Mouse (Mus musculus): ENCODE data around the gene Cnot4. TPM values are rescaled to one million over a fixed set of nuclear protein-coding genes. Genes with fewer than 3 reads are reported as not detected.

The Cnot4 gene
- polyA plus RNA-seq, 1 experiment from 2014 or later = 12.2 TPM

GRCm38 (mm10) chr6:35084927-35085326 is 48.6 kb downstream of the Cnot4 start:
- DNase-seq (ENCODE audit: low spot score) = no peak
- no peaks in the 10 kb centered on the region for H3K27me3 ChIP-seq (ENCODE audit: control insufficient read depth, insufficient read depth, low read length)
- H3K4me2 ChIP-seq (replicated peaks; ENCODE audit: low read depth) = no peak overlapping the region
- H3K9me3 ChIP-seq (ENCODE audit: control insufficient read depth, low read length) = no peaks in the 10 kb centered on the region
- no peak overlapping the region for H3K9ac ChIP-seq (ENCODE audit: low read length)
- H3K4me3 ChIP-seq (ENCODE audit: low read depth, low read length) = no peak overlapping the region
- ATAC-seq (ENCODE audit: low FRiP score, low TSS enrichment) = no peak
- 96% methylated on average over 3 of the region's 3 CpGs for WGBS
- H3K4me1 ChIP-seq (replicated peaks; ENCODE audit: control insufficient read depth, insufficient read depth) = no peaks in the 10 kb centered on the region; the same call in 1 of the 2 replicates
- H3K27ac ChIP-seq (replicated peaks) = no peak overlapping the region
- no peak for TF ChIP-seq CTCF (IDR thresholded peaks at IDR 0.05; ENCODE audit: low read depth)
- no peak for TF ChIP-seq EP300 (optimal IDR thresholded peaks at IDR 0.05)
- H3K36me3 ChIP-seq (ENCODE audit: control insufficient read depth, insufficient read depth, low read length) = no peaks in the 10 kb centered on the region

- WGBS = 94% methylated on average over 9 of the region's 9 CpGs
- H3K9me3 ChIP-seq (ENCODE audit: control insufficient read depth, low read length) = no peaks in the 10 kb centered on the region
- H3K27me3 ChIP-seq (ENCODE audit: control insufficient read depth, insufficient read depth, low read length) = no peaks in the 10 kb centered on the region
- TF ChIP-seq CTCF (IDR thresholded peaks at IDR 0.05; ENCODE audit: low read depth) (no peak), EP300 (optimal IDR thresholded peaks at IDR 0.05) (no peak)
- H3K4me2 ChIP-seq (replicated peaks; ENCODE audit: low read depth) = no peak overlapping the region
- H3K36me3 ChIP-seq (ENCODE audit: control insufficient read depth, insufficient read depth, low read length) = no peaks in the 10 kb centered on the region
- no peak overlapping the region for H3K4me3 ChIP-seq (ENCODE audit: low read depth, low read length)
- H3K9ac ChIP-seq (ENCODE audit: low read length) = no peak overlapping the region
- DNase-seq (ENCODE audit: low spot score) (no peak), ATAC-seq (ENCODE audit: low FRiP score, low TSS enrichment) (no peak)
- no peaks in the 10 kb centered on the region for H3K4me1 ChIP-seq (replicated peaks; ENCODE audit: control insufficient read depth, insufficient read depth)
- no peak overlapping the region for H3K27ac ChIP-seq (replicated peaks)
Observed at GRCm38 (mm10) chr6:35075148-35075547, 58.4 kb downstream of the Cnot4 start.

GRCm38 (mm10) chr6:35071261-35071660 is 62.3 kb downstream of the Cnot4 start:
- Histone ChIP-seq H3K9me3 (ENCODE audit: control insufficient read depth, low read length) (no peaks in the 10 kb centered on the region), H3K27ac (replicated peaks) (no peak overlapping the region), H3K9ac (ENCODE audit: low read length) (no peak overlapping the region), H3K4me2 (replicated peaks; ENCODE audit: low read depth) (no peak overlapping the region), H3K4me3 (ENCODE audit: low read depth, low read length) (no peak overlapping the region), H3K36me3 (ENCODE audit: control insufficient read depth, insufficient read depth, low read length) (peaks cover 2% of the 10 kb centered on the region; the same call in 1 of the 2 replicates), H3K4me1 (replicated peaks; ENCODE audit: control insufficient read depth, insufficient read depth) (no peaks in the 10 kb centered on the region), H3K27me3 (ENCODE audit: control insufficient read depth, insufficient read depth, low read length) (no peaks in the 10 kb centered on the region)
- 67% methylated on average over 3 of the region's 3 CpGs for WGBS
- ATAC-seq (ENCODE audit: low FRiP score, low TSS enrichment) (no peak), DNase-seq (ENCODE audit: low spot score) (no peak)
- TF ChIP-seq CTCF (IDR thresholded peaks at IDR 0.05; ENCODE audit: low read depth) (no peak), EP300 (optimal IDR thresholded peaks at IDR 0.05) (no peak)

- Histone ChIP-seq H3K9me3 (ENCODE audit: control insufficient read depth, low read length) (no peaks in the 10 kb centered on the region), H3K9ac (ENCODE audit: low read length) (no peak overlapping the region), H3K36me3 (ENCODE audit: control insufficient read depth, insufficient read depth, low read length) (peaks cover 5% of the 10 kb centered on the region), H3K4me2 (replicated peaks; ENCODE audit: low read depth) (no peak overlapping the region), H3K27ac (replicated peaks) (no peak overlapping the region), H3K4me3 (ENCODE audit: low read depth, low read length) (no peak overlapping the region), H3K27me3 (ENCODE audit: control insufficient read depth, insufficient read depth, low read length) (no peaks in the 10 kb centered on the region), H3K4me1 (replicated peaks; ENCODE audit: control insufficient read depth, insufficient read depth) (no peaks in the 10 kb centered on the region)
- ATAC-seq (ENCODE audit: low FRiP score, low TSS enrichment) (no peak), DNase-seq (ENCODE audit: low spot score) (no peak)
- TF ChIP-seq CTCF (IDR thresholded peaks at IDR 0.05; ENCODE audit: low read depth) (peak; percentile 60), EP300 (optimal IDR thresholded peaks at IDR 0.05) (no peak)
- 16% methylated on average over 1 of the region's 1 CpGs for WGBS
Observed at GRCm38 (mm10) chr6:35062446-35062845, 71.1 kb downstream of the Cnot4 start.

GRCm38 (mm10) chr6:35043127-35043526 is 90.4 kb downstream of the Cnot4 start:
- ATAC-seq (ENCODE audit: low FRiP score, low TSS enrichment) = no peak
- no peak overlapping the region for H3K27ac ChIP-seq (replicated peaks)
- H3K4me3 ChIP-seq (ENCODE audit: low read depth, low read length) = no peak overlapping the region
- H3K4me1 ChIP-seq (replicated peaks; ENCODE audit: control insufficient read depth, insufficient read depth) = no peaks in the 10 kb centered on the region
- 72% methylated on average over 1 of the region's 1 CpGs for WGBS
- DNase-seq (ENCODE audit: low spot score) = no peak
- no peaks in the 10 kb centered on the region for H3K9me3 ChIP-seq (ENCODE audit: control insufficient read depth, low read length)
- H3K27me3 ChIP-seq (ENCODE audit: control insufficient read depth, insufficient read depth, low read length) = no peaks in the 10 kb centered on the region
- H3K36me3 ChIP-seq (ENCODE audit: control insufficient read depth, insufficient read depth, low read length) = no peaks in the 10 kb centered on the region
- H3K9ac ChIP-seq (ENCODE audit: low read length) = no peak overlapping the region
- no peak overlapping the region for H3K4me2 ChIP-seq (replicated peaks; ENCODE audit: low read depth)
- no peak for TF ChIP-seq EP300 (optimal IDR thresholded peaks at IDR 0.05)
- TF ChIP-seq CTCF (IDR thresholded peaks at IDR 0.05; ENCODE audit: low read depth) = no peak

GRCm38 (mm10) chr6:35033341-35033740 is 100.2 kb downstream of the Cnot4 start:
- H3K36me3 ChIP-seq (ENCODE audit: control insufficient read depth, insufficient read depth, low read length) = no peaks in the 10 kb centered on the region; the same call in 1 of the 2 replicates
- DNase-seq (ENCODE audit: low spot score) (no peak), ATAC-seq (ENCODE audit: low FRiP score, low TSS enrichment) (no peak)
- H3K4me2 ChIP-seq (replicated peaks; ENCODE audit: low read depth) = no peak overlapping the region
- H3K9me3 ChIP-seq (ENCODE audit: control insufficient read depth, low read length) = no peaks in the 10 kb centered on the region
- H3K4me1 ChIP-seq (replicated peaks; ENCODE audit: control insufficient read depth, insufficient read depth) = no peaks in the 10 kb centered on the region
- TF ChIP-seq EP300 (optimal IDR thresholded peaks at IDR 0.05) (no peak), CTCF (IDR thresholded peaks at IDR 0.05; ENCODE audit: low read depth) (no peak)
- WGBS = 94% methylated on average over 11 of the region's 11 CpGs
- H3K27me3 ChIP-seq (ENCODE audit: control insufficient read depth, insufficient read depth, low read length) = no peaks in the 10 kb centered on the region
- no peak overlapping the region for H3K9ac ChIP-seq (ENCODE audit: low read length)
- H3K4me3 ChIP-seq (ENCODE audit: low read depth, low read length) = no peak overlapping the region
- H3K27ac ChIP-seq (replicated peaks) = no peak overlapping the region

Measured in stomach, postnatal 0 days (tissue).